Mouse (Mus musculus) stomach, postnatal 0 days (tissue): Measurements from ENCODE around the gene Nhsl1. TPM values are rescaled to one million over a fixed set of nuclear protein-coding genes. Genes with fewer than 3 reads are reported as not detected.

ENCODE experiments used
- ATAC-seq: fragments of 200-750 bp; cut with Nextera tagmentation; 2 replicates; pipeline ENCODE4 v1.8.0; 2017; ENCODE audit not compliant: low FRiP score, low TSS enrichment
- DNase-seq: peaks from one replicate; pipeline ENCODE4 v3.0.0-alpha.2; 2016; ENCODE audit warnings: low spot score
- H3K27ac ChIP-seq: fragments of 300-500 bp; sonication (generic); replicated peaks from 2 replicates; pipeline ENCODE4 v1.5.1; 2014; ENCODE audit warnings: mild to moderate bottlenecking, control low read depth
- H3K27me3 ChIP-seq: fragments of 300-500 bp; sonication (generic); 2 replicates; pipeline ENCODE4 v1.6.1; 2014; ENCODE audit warnings: low read length; ENCODE audit not compliant: control insufficient read depth, insufficient read depth
- H3K36me3 ChIP-seq: fragments of 300-500 bp; sonication (generic); 2 replicates; pipeline ENCODE4 v1.6.1; 2014; ENCODE audit warnings: low read length, mixed read lengths; ENCODE audit not compliant: control insufficient read depth, insufficient read depth
- H3K4me1 ChIP-seq: fragments of 300-500 bp; sonication (generic); replicated peaks from 2 replicates; pipeline ENCODE4 v1.6.1; 2014; ENCODE audit warnings: antibody characterized with exemption; ENCODE audit not compliant: control insufficient read depth, insufficient read depth
- H3K4me2 ChIP-seq: fragments of 300-500 bp; sonication (generic); replicated peaks from 2 replicates; pipeline ENCODE4 v1.6.1; 2014; ENCODE audit warnings: low read depth, mild to moderate bottlenecking, control low read depth, moderate library complexity
- H3K4me3 ChIP-seq: fragments of 300-500 bp; sonication (generic); 2 replicates; pipeline ENCODE4 v1.5.1; 2014; ENCODE audit warnings: low read depth, low read length, control low read depth
- H3K9ac ChIP-seq: fragments of 300-500 bp; sonication (generic); 2 replicates; pipeline ENCODE4 v1.6.1; 2014; ENCODE audit warnings: mild to moderate bottlenecking, low read length, control low read depth, mixed read lengths
- H3K9me3 ChIP-seq: fragments of 300-500 bp; sonication (generic); 2 replicates; pipeline ENCODE4 v1.6.1; 2016; ENCODE audit warnings: low read length; ENCODE audit not compliant: control insufficient read depth
- CTCF ChIP-seq: IDR thresholded peaks from 2 replicates; pipeline ENCODE4 v1.5.1; 2016; ENCODE audit warnings: antibody characterized with exemption, low read depth, mild to moderate bottlenecking, moderate library complexity
- EP300 ChIP-seq: optimal IDR thresholded peaks from 2 replicates; pipeline ENCODE3; 2016; ENCODE audit warnings: antibody characterized with exemption
- WGBS: fragments of 180-500 bp; shearing (Covaris S2); extraction: QIAGEN DNeasy Blood & Tissue Kit; methylation state at CpG from one replicate; pipeline ENCODE4 v1.1.7; 2014; 5-methylcytosine and 5-hydroxymethylcytosine counted together
- polyA plus RNA-seq: library from polyadenylated mRNA; unstranded; fragments of >200 nt; fragmentation: Nextera tagmentation; extraction: Ambion mirVana; gene quantifications from 2 replicates; pipeline ENCODE4 v1.2.1, GENCODE M21; 2015

Gene Nhsl1
- polyA plus RNA-seq, 1 experiment from 2014 or later: 4.3 TPM

DNA sequence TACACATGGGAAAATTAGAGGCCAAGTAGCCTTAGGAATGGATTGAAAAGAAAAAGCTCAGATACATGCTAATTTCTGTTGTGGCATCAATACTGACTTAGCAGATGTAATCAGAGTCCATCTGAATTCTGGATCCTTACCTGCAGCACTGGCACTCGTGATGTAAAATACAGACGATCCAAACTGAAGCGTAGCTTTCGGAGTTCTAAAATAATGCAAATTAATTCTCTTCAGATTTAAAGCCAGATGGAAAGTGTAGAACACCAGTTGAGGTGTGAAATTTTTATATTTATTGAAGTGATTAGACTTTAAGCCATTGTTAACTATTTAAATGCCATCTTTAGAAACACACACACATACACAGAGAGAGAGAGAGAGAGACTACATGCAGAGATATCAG lies 211.4 kb downstream of the Nhsl1 start:
- DNase-seq: no peak
- H3K4me3 ChIP-seq: no peak overlapping the region
- H3K4me1 ChIP-seq: no peaks in the 10 kb centered on the region
- no peaks in the 10 kb centered on the region for H3K27me3 ChIP-seq
- H3K4me2 ChIP-seq: no peak overlapping the region
- no peak overlapping the region for H3K27ac ChIP-seq
- no peak for ATAC-seq
- no peak overlapping the region for H3K9ac ChIP-seq
- no peaks in the 10 kb centered on the region for H3K36me3 ChIP-seq
- TF ChIP-seq CTCF (no peak), EP300 (no peak)
- H3K9me3 ChIP-seq: no peaks in the 10 kb centered on the region
- WGBS: 91% methylated on average over 4 of the region's 4 CpGs

DNA sequence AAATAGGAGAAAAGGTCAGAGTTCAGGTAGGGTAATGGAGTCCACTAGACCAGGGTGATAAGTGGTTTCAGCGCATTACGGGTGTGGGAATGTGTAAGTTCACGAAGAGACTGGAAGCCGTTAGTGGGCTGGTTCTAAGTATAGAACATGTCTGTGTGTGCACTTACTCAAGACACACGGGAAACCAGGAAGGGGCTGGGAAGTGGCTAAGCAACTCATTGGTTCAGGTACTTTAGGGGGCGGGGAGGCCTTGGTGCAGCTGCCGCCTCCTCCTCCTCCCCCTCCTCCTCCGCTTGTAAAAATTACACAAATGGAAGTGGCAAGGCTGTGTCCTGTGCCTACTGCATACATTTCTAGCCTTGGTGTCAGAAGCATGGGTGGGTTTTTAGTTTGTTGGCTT lies 213.5 kb downstream of the Nhsl1 start:
- H3K27me3 ChIP-seq: no peaks in the 10 kb centered on the region
- no peak overlapping the region for H3K9ac ChIP-seq
- DNase-seq (no peak), ATAC-seq (no peak)
- no peak overlapping the region for H3K4me3 ChIP-seq
- TF ChIP-seq EP300 (no peak), CTCF (no peak)
- no peaks in the 10 kb centered on the region for H3K9me3 ChIP-seq
- no peak overlapping the region for H3K27ac ChIP-seq
- whole genome bisulfite sequencing: 76% methylated on average over 8 of the region's 8 CpGs
- H3K36me3 ChIP-seq: no peaks in the 10 kb centered on the region
- no peaks in the 10 kb centered on the region for H3K4me1 ChIP-seq
- H3K4me2 ChIP-seq: no peak overlapping the region

- no peak overlapping the region for H3K4me3 ChIP-seq
- no peak overlapping the region for H3K9ac ChIP-seq
- DNase-seq (no peak), ATAC-seq (no peak)
- H3K4me1 ChIP-seq: no peaks in the 10 kb centered on the region
- no peak overlapping the region for H3K27ac ChIP-seq
- no peaks in the 10 kb centered on the region for H3K36me3 ChIP-seq
- no peak overlapping the region for H3K4me2 ChIP-seq
- H3K27me3 ChIP-seq: no peaks in the 10 kb centered on the region
- WGBS: 92% methylated on average over 2 of the region's 2 CpGs
- no peaks in the 10 kb centered on the region for H3K9me3 ChIP-seq
- TF ChIP-seq EP300: peak; percentile 46
- TF ChIP-seq CTCF: no peak
Observed at GRCm38 (mm10) chr10:18536889-18537288, 218.1 kb downstream of the Nhsl1 start.

DNA sequence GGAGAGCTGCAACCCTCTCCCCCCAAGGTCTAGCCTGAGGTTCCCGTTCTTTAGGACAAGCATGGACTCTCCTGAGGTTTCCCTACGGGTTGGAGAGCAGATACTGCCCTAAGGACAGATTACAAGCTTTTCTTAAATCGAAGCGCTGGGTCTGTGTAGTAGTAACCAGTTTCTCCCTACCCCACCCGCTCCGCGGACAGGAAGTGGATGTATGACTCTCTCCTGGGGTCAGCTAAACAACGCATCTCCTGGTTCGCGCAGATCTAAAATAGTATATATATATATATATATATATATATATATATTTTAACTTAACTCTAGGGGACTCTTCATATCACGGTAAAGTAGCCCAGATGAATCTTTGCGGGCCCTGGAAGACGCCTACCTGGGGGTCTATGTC lies 226.5 kb downstream of the Nhsl1 start:
- Histone ChIP-seq H3K27ac (peak overlapping the region; percentile 83), H3K27me3 (no peaks in the 10 kb centered on the region), H3K4me3 (peak overlapping the region; percentile 62), H3K9ac (peak overlapping the region; percentile 73), H3K4me2 (peak overlapping the region; percentile 96), H3K4me1 (0 out of 2 replicates have a peak, but pooled peaks cover 2% of the 10 kb centered on the region), H3K9me3 (no peaks in the 10 kb centered on the region), H3K36me3 (no peaks in the 10 kb centered on the region)
- DNase-seq: no peak
- TF ChIP-seq CTCF: no peak
- no peak for TF ChIP-seq EP300
- ATAC-seq: no peak
- 7% methylated on average over 13 of the region's 13 CpGs for WGBS

- Histone ChIP-seq H3K9ac (peak within 1 kb of the TSS; percentile 73), H3K36me3 (no peaks in the 10 kb centered on the region), H3K9me3 (no peaks in the 10 kb centered on the region), H3K27me3 (no peaks in the 10 kb centered on the region), H3K4me1 (0 out of 2 replicates have a peak, but pooled peaks cover 2% of the 10 kb centered on the region), H3K4me2 (peak within 1 kb of the TSS; percentile 96), H3K4me3 (peak within 1 kb of the TSS; percentile 62), H3K27ac (peak within 1 kb of the TSS; percentile 83)
- 0% methylated on average over 22 of the region's 22 CpGs for WGBS
- TF ChIP-seq CTCF (peak; percentile 83), EP300 (peak; percentile 75)
- DNase-seq (peak; percentile 86), ATAC-seq (peak; percentile 92)
Observed at GRCm38 (mm10) chr10:18545813-18546235, 227.0 kb downstream of the Nhsl1 start, which contains the start of gene Hebp2. Hebp2 (minus strand) TSS chr10:18546076.

DNA sequence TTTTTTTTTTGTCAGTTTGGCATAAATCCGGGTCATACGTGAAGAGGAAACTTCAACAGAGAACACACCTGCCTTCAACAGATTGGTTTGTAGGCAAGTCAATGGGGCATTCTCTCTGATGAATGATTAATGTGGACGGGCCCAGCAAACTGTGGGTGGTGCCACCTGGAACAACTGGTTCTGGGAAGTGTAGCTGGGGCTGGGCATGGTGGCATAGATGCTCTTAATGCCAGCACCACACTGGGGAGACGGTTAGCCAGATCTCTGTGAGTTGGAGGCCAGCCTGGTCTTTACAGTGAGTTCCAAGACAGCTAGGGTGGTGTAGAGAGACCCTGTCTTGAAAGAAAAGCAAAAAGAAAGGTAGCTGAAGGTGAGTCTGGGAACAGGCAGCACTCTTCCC lies 228.6 kb downstream of the Nhsl1 start:
- Histone ChIP-seq H3K27me3 (no peaks in the 10 kb centered on the region), H3K4me2 (no peak overlapping the region), H3K9me3 (no peaks in the 10 kb centered on the region), H3K4me3 (no peak overlapping the region), H3K4me1 (0 out of 2 replicates have a peak, but pooled peaks cover 2% of the 10 kb centered on the region), H3K9ac (no peak overlapping the region), H3K36me3 (no peaks in the 10 kb centered on the region), H3K27ac (peak overlapping the region; percentile 80)
- DNase-seq (peak; percentile 54), ATAC-seq (peak; percentile 62)
- TF ChIP-seq EP300: no peak
- TF ChIP-seq CTCF: no peak
- WGBS: 42% methylated on average over 4 of the region's 4 CpGs
